Mouse (Mus musculus): ENCODE measurements around the gene Myo15.
"Not testable (repeated sequence)": the region's sequence is repeated elsewhere in the genome, so short reads cannot be mapped to it uniquely, and the experiment has no call there.

The Myo15 gene

GRCm38 (mm10) chr11:60553091-60553490 lies 84.0 kb downstream of the Myo15 start:
- DNase-seq, result no peak

GRCm38 (mm10) chr11:60557675-60558074 lies 88.5 kb downstream of the Myo15 start:
- no peak for DNase-seq

GRCm38 (mm10) chr11:60559342-60559741 lies 90.2 kb downstream of the Myo15 start:
- DNase-seq, result peak; percentile 80 to 81

- DNase-seq, result not testable (repeated sequence)
These were observed 104.9 kb downstream of the Myo15 start for GRCm38 (mm10) chr11:60574006-60574405.
